Mouse (Mus musculus): ENCODE results near the gene Tesc. TPM values are rescaled to one million over a fixed set of nuclear protein-coding genes. Genes with fewer than 3 reads are reported as not detected.
A peak's percentile ranks its signal among the peaks of the same experiment; 100 is the strongest.

Gene Tesc
- total and polyA plus RNA-seq, 3 experiments, result 0.34 to 0.80 TPM; not detected in 1

DNA sequence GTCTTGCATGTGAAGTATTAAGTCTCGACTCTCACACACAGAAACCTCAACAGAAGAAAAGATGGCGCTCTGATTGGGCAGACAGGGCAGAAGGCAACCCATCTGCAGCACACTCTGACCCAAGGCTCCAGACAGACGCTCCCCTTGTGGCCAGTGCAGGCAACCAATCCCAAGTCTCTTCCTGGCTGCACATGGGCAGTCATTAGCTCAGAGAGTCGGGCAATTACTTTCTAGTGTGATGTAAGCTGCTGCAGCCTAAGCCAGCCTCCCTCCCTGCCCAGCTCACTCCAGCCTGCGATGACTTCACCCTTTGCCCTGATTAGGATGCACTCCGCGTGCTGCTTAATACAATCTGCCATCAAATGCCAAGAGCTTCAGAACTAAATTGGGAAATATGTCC, 61.6 kb downstream of the Tesc start:
- TF ChIP-seq ELF1 (IDR thresholded peaks at IDR 0.05; ENCODE audit: low read depth, low read length) (peak; percentile 37; the same call in 1 of the 2 replicates), JUND (conservative IDR thresholded peaks at IDR 0.05; ENCODE audit: low read depth, low read length) (no peak), MYC (IDR thresholded peaks at IDR 0.05; ENCODE audit: low read depth, low read length) (no peak), E2F4 (IDR thresholded peaks at IDR 0.05; ENCODE audit: insufficient replicate concordance, low read depth, low read length) (no peak), CTCF (conservative IDR thresholded peaks at IDR 0.05 in 1 of 2, IDR thresholded peaks at IDR 0.05 in 1 of 2; ENCODE audit: low read depth in 2 of 2, low read length in 2 of 2) (peak in 1 of 2 experiments; percentile 41; a peak in 2 of 4 replicates), ZC3H11A (IDR thresholded peaks at IDR 0.05; ENCODE audit: low read depth, low read length) (no peak), MAZ (IDR thresholded peaks at IDR 0.05; ENCODE audit: low read depth, low read length) (no peak), BHLHE40 (IDR thresholded peaks at IDR 0.05; ENCODE audit: low read depth, low read length) (peak; percentile 15; the same call in 1 of the 2 replicates), TCF12 (IDR thresholded peaks at IDR 0.05; ENCODE audit: low read depth, low read length) (peak; percentile 4; the same call in 1 of the 2 replicates), NRF1 (IDR thresholded peaks at IDR 0.05; ENCODE audit: low read depth, low read length) (peak; percentile 48; the same call in 1 of the 2 replicates)
- Histone ChIP-seq H3K36me3 (replicated peaks in 1 of 2; ENCODE audit: control insufficient read depth in 1 of 2, insufficient read depth in 1 of 2, low read length in 1 of 2) (peaks cover 41 to 78% of the 10 kb centered on the region in 2 experiments), H3K27ac (ENCODE audit: insufficient read depth, low read depth) (peak overlapping the region; percentile 9; the same call in 1 of the 2 replicates), H3K4me1 (ENCODE audit: control insufficient read depth in 1 of 2, insufficient read depth in 2 of 2) (peaks cover 43 to 58% of the 10 kb centered on the region in 2 experiments), H3K4me2 (ENCODE audit: insufficient read depth, low read depth, poor library complexity, severe bottlenecking) (peak overlapping the region; percentile 17; the same call in 1 of the 2 replicates), H3K9me3 (replicated peaks; ENCODE audit: low read length) (peaks cover 4% of the 10 kb centered on the region), H3K79me2 (replicated peaks; ENCODE audit: control insufficient read depth, extremely low read depth, insufficient read depth, poor library complexity, severe bottlenecking) (no peaks in the 10 kb centered on the region), H3K27me3 (replicated peaks) (no peaks in the 10 kb centered on the region), H3K9ac (ENCODE audit: insufficient read depth, low read depth) (no peak overlapping the region), H3K4me3 (replicated peaks in 1 of 3; ENCODE audit: low read depth in 2 of 3, low read length in 2 of 3, poor library complexity in 1 of 3) (no peak overlapping the region)
- peak; percentile 62 for DNase-seq (ENCODE audit: extremely low read depth)
- dilution Hi-C loops (cut with MboI; ENCODE audit: extremely low pct_ligation_motif_present, extremely low pct_unique_long_range_greater_than_20kb, low sequenced_read_pairs) (no loop called here), in situ Hi-C loops (cut with MboI; ENCODE audit: low pct_ligation_motif_present, low pct_unique_long_range_greater_than_20kb, low sequenced_read_pairs) (no loop called here)

DNA sequence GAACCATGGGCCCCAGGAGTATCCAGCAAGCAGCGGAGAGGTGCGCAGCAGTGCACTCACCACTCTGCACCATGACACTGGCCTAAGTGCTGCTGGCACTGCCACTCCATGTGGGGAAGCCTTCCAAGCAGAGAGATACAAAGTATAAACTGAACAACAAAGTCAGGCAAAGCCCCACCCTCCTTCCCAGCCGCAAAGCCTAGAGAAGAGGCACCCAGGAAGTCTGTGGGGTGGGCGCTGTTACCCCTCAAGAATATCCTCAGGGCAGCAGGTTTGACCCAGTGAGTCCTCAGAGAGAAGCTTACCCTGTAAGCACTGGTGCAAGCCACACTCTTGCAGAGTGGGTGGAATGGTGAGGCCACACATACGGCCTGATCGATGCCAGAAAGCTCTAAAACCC, 62.6 kb downstream of the Tesc start:
- TF ChIP-seq USF1 (IDR thresholded peaks at IDR 0.05; ENCODE audit: low read depth, low read length), result no peak
- TF ChIP-seq MXI1 (IDR thresholded peaks at IDR 0.05; ENCODE audit: low read depth, low read length), result no peak
- no peak for TF ChIP-seq CHD1 (IDR thresholded peaks at IDR 0.05; ENCODE audit: low read depth, low read length)
- no peak for TF ChIP-seq TBP (conservative IDR thresholded peaks at IDR 0.05; ENCODE audit: low read depth, low read length)
- TF ChIP-seq MAZ (IDR thresholded peaks at IDR 0.05; ENCODE audit: low read depth, low read length), result no peak
- no peak for TF ChIP-seq ZNF384 (IDR thresholded peaks at IDR 0.05; ENCODE audit: low read depth, low read length)
- no peak for TF ChIP-seq MAX (IDR thresholded peaks at IDR 0.05; ENCODE audit: low read length)
- no peak for TF ChIP-seq HCFC1 (IDR thresholded peaks at IDR 0.05; ENCODE audit: low read depth, low read length)
- no peak for TF ChIP-seq NELFE (IDR thresholded peaks at IDR 0.05; ENCODE audit: low read depth, low read length)
- TF ChIP-seq SMC3 (IDR thresholded peaks at IDR 0.05; ENCODE audit: low read depth, low read length), result no peak
- no peak for TF ChIP-seq MYC (IDR thresholded peaks at IDR 0.05; ENCODE audit: low read depth, low read length)
- no peak for TF ChIP-seq POLR2AphosphoS2 (IDR thresholded peaks at IDR 0.05; ENCODE audit: low read depth, low read length)
- TF ChIP-seq ETS1 (conservative IDR thresholded peaks at IDR 0.05; ENCODE audit: low read depth, low read length), result no peak
- TF ChIP-seq EP300 (IDR thresholded peaks at IDR 0.05; ENCODE audit: low read length), result no peak
- no peak for TF ChIP-seq ZC3H11A (IDR thresholded peaks at IDR 0.05; ENCODE audit: low read depth, low read length)
- TF ChIP-seq ELF1 (IDR thresholded peaks at IDR 0.05; ENCODE audit: low read depth, low read length), result no peak
- no peak for TF ChIP-seq UBTF (IDR thresholded peaks at IDR 0.05; ENCODE audit: low read depth, low read length)
- no peak for TF ChIP-seq PAX5 (IDR thresholded peaks at IDR 0.05; ENCODE audit: low read length)
- no peak for TF ChIP-seq ZKSCAN1 (IDR thresholded peaks at IDR 0.05; ENCODE audit: borderline replicate concordance, low read depth, low read length)
- TF ChIP-seq BHLHE40 (IDR thresholded peaks at IDR 0.05; ENCODE audit: low read depth, low read length), result no peak
- in situ Hi-C loops (cut with MboI; ENCODE audit: low pct_ligation_motif_present, low pct_unique_long_range_greater_than_20kb, low sequenced_read_pairs), result no loop called here
- DNase-seq (ENCODE audit: extremely low read depth), result no peak
- peaks cover 4% of the 10 kb centered on the region for H3K9me3 ChIP-seq (replicated peaks; ENCODE audit: low read length)
- peaks cover 49 to 80% of the 10 kb centered on the region in 2 experiments for H3K36me3 ChIP-seq (replicated peaks in 1 of 2; ENCODE audit: control insufficient read depth in 1 of 2, insufficient read depth in 1 of 2, low read length in 1 of 2)
- H3K27ac ChIP-seq (ENCODE audit: insufficient read depth, low read depth), result no peak overlapping the region
- peaks cover 33 to 48% of the 10 kb centered on the region in 2 experiments for H3K4me1 ChIP-seq (ENCODE audit: control insufficient read depth in 1 of 2, insufficient read depth in 2 of 2)
- no peaks in the 10 kb centered on the region for H3K79me2 ChIP-seq (replicated peaks; ENCODE audit: control insufficient read depth, extremely low read depth, insufficient read depth, poor library complexity, severe bottlenecking)
- no peaks in the 10 kb centered on the region for H3K27me3 ChIP-seq (replicated peaks)
- dilution Hi-C loops (cut with MboI; ENCODE audit: extremely low pct_ligation_motif_present, extremely low pct_unique_long_range_greater_than_20kb, low sequenced_read_pairs), result no loop called here
- no peak overlapping the region for H3K9ac ChIP-seq (ENCODE audit: insufficient read depth, low read depth)
- no peak overlapping the region for H3K4me3 ChIP-seq (replicated peaks in 1 of 3; ENCODE audit: low read depth in 2 of 3, low read length in 2 of 3, poor library complexity in 1 of 3)
- H3K4me2 ChIP-seq (ENCODE audit: insufficient read depth, low read depth, poor library complexity, severe bottlenecking), result no peak overlapping the region

Measured in CH12.LX (cell line).